Mouse (Mus musculus) monocyte, adult 59 days (primary cell): Measurements from ENCODE around the gene Gm34302. TPM values are rescaled to one million over a fixed set of nuclear protein-coding genes. Genes with fewer than 3 reads are reported as not detected.

Source experiments
- total RNA-seq, 2 experiments: library from RNA; stranded (reverse); gene quantifications; one replicate each; pipeline ENCODE4 v1.2.4; 2023

Gm34302 gene
- not detected for total RNA-seq

DNA sequence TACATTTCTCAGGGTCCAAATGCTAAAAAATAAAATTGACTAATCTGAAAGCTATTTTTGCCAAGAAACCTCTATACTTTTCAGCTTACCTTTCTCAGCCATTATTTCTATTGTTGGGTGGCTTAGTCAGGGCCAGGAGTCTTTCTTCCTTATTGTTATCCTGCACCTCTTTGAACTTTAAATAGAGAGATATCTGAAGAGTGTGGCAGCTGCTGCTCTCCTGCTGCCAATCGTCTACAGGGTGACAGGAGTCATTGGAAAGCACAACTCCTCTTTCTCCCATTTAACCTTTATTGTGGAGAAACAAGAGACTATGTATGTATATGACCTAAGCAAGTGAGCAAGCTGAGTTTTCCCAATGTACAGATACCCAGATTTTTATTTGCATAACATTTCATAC lies at the start of gene Gm34302:
Gene Gm34302 (minus strand): TSS at position 154 of the 400 bp plus-strand sequence.

Other genes starting within 250 kb of the Gm34302 start
- not detected for gene Mme, start 242.3 kb downstream of the Gm34302 start, total RNA-seq